Mouse (Mus musculus): ENCODE measurements at regions not wholly inside any gene's neighbourhood (a gene's known extent, or its start where the extent isn't known, plus 50 kb on each side); places are given as distances from the start of the nearest gene placed in this dataset.

- DNase-seq: no peak
These were observed 54.2 kb downstream of the Gjd2 start for GRCm38 (mm10) chr2:113959025-113959767.

GRCm38 (mm10) chr2:113952480-113952879 is 60.9 kb downstream of the Gjd2 start:
- DNase-seq: no peak

GRCm38 (mm10) chr2:113949296-113949990 is 64.0 kb downstream of the Gjd2 start:
- DNase-seq: no peak

GRCm38 (mm10) chr2:113931689-113932088 is 81.7 kb downstream of the Gjd2 start:
- DNase-seq: no peak

- no peak for DNase-seq
These were observed 82.5 kb downstream of the Gjd2 start for GRCm38 (mm10) chr2:113930948-113931347.

- DNase-seq: no peak
These were observed 81.2 kb upstream of the Arhgap11a start for GRCm38 (mm10) chr2:113929650-113930049.

- no peak for DNase-seq
These were observed 75.7 kb upstream of the Arhgap11a start for GRCm38 (mm10) chr2:113924138-113924537.

- DNase-seq: no peak
These were observed 70.5 kb upstream of the Arhgap11a start for GRCm38 (mm10) chr2:113918913-113919312.

GRCm38 (mm10) chr2:113914248-113914647 is 65.8 kb upstream of the Arhgap11a start:
- DNase-seq: no peak

- DNase-seq: no peak
These were observed 62.7 kb upstream of the Arhgap11a start for GRCm38 (mm10) chr2:113911188-113911587.

GRCm38 (mm10) chr2:113909502-113909901 is 61.0 kb upstream of the Arhgap11a start:
- no peak for DNase-seq

- no peak for DNase-seq
These were observed 60.2 kb upstream of the Arhgap11a start for GRCm38 (mm10) chr2:113908636-113909035.

GRCm38 (mm10) chr2:113904414-113904813 is 56.0 kb upstream of the Arhgap11a start:
- no peak for DNase-seq

- DNase-seq: no peak
These were observed 55.4 kb upstream of the Arhgap11a start for GRCm38 (mm10) chr2:113903865-113904264.

GRCm38 (mm10) chr2:113903006-113903545 is 54.6 kb upstream of the Arhgap11a start:
- no peak for DNase-seq

GRCm38 (mm10) chr2:113902406-113902805 is 53.9 kb upstream of the Arhgap11a start:
- DNase-seq: peak; percentile 6 to 7

GRCm38 (mm10) chr2:113900496-113900895 is 52.0 kb upstream of the Arhgap11a start:
- no peak for DNase-seq

GRCm38 (mm10) chr2:113898747-113899146 is 50.3 kb upstream of the Arhgap11a start:
- no peak for DNase-seq

Data from kidney, adult 8-10 months (tissue).